Mouse (Mus musculus) kidney, adult 2 months (tissue): ENCODE results near the gene Lrrc36. TPM values are rescaled to one million over a fixed set of nuclear protein-coding genes. Genes with fewer than 3 reads are reported as not detected.

ENCODE experiments used
- DNase-seq: peaks from one replicate; pipeline ENCODE4 v3.0.0; 2021
- H3K27ac ChIP-seq: fragments of 200-500 bp; 2 replicates; pipeline ENCODE4 v1.5.1; 2012; ENCODE audit warnings: low read depth, low read length, control low read depth, inconsistent platforms; ENCODE audit not compliant: insufficient read depth
- H3K27me3 ChIP-seq: fragments of 200-500 bp; replicated peaks from 2 replicates; pipeline ENCODE4 v1.6.1; 2012; ENCODE audit warnings: mild to moderate bottlenecking, moderate library complexity, low read length, inconsistent platforms; ENCODE audit not compliant: control insufficient read depth, insufficient read depth
- H3K36me3 ChIP-seq: fragments of 200-500 bp; 2 replicates; pipeline ENCODE4 v1.6.1; 2012; ENCODE audit warnings: mild to moderate bottlenecking, moderate library complexity, low read length, inconsistent platforms; ENCODE audit not compliant: control insufficient read depth, insufficient read depth
- H3K4me1 ChIP-seq: fragments of 200-500 bp; 2 replicates; pipeline ENCODE4 v1.6.1; 2011; ENCODE audit warnings: low read length; ENCODE audit not compliant: control insufficient read depth, insufficient read depth
- H3K4me3 ChIP-seq: fragments of 200-500 bp; 2 replicates; pipeline ENCODE4 v1.5.1; 2011; ENCODE audit warnings: mild to moderate bottlenecking, low read depth, low read length, control low read depth; ENCODE audit not compliant: insufficient read depth
- CTCF ChIP-seq: fragments of 200-500 bp; conservative IDR thresholded peaks from 2 replicates; pipeline ENCODE4 v1.5.1; 2011; ENCODE audit warnings: low read depth, mild to moderate bottlenecking, control low read depth, low read length, moderate library complexity, mixed read lengths; ENCODE audit not compliant: insufficient read depth, insufficient read length
- POLR2A ChIP-seq: fragments of 200-500 bp; IDR thresholded peaks from one replicate; pipeline ENCODE4 v1.6.1; 2011; ENCODE audit warnings: low read depth, low read length, control low read depth
- WGBS: fragments of 180-500 bp; shearing (Covaris S2); methylation state at CpG from one replicate; pipeline ENCODE4 v1.1.7; 2018; 5-methylcytosine and 5-hydroxymethylcytosine counted together
- polyA plus RNA-seq: library from polyadenylated mRNA; depleted of rRNA; stranded (reverse); fragments of >200 nt; gene quantifications from 2 replicates; pipeline ENCODE4 v1.2.3, GENCODE M21; 2012

Gene Lrrc36
- polyA plus RNA-seq, 1 experiment, result 0.45 TPM

DNA sequence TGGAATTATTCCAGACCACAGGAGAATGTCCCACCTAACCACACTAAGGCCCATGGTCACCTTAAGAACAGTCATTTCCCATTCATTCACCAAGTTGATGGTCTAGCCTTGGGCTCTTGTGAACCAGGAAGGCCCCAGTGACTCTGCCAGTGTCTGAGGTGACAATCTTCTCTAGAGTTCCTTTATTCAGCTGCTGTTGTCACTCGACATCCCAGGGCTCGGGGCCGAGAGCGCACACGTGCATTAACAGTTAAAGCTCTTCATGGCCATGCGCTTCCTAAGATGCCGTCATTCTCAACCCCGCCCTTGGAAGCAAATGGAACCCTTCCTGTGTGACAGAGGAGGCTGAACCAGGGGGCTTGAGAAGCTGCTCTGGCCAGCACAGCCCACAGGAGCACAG lies 68.8 kb downstream of the Lrrc36 start:
- H3K27me3 ChIP-seq, result no peaks in the 10 kb centered on the region
- no peak overlapping the region for H3K4me3 ChIP-seq
- H3K36me3 ChIP-seq, result no peaks in the 10 kb centered on the region
- DNase-seq, result no peak
- H3K27ac ChIP-seq, result no peak overlapping the region
- TF ChIP-seq CTCF (no peak), POLR2A (no peak)
- WGBS, result 96% methylated on average over 8 of the region's 8 CpGs
- H3K4me1 ChIP-seq, result peaks cover 3% of the 10 kb centered on the region; the same call in 1 of the 2 replicates

DNA sequence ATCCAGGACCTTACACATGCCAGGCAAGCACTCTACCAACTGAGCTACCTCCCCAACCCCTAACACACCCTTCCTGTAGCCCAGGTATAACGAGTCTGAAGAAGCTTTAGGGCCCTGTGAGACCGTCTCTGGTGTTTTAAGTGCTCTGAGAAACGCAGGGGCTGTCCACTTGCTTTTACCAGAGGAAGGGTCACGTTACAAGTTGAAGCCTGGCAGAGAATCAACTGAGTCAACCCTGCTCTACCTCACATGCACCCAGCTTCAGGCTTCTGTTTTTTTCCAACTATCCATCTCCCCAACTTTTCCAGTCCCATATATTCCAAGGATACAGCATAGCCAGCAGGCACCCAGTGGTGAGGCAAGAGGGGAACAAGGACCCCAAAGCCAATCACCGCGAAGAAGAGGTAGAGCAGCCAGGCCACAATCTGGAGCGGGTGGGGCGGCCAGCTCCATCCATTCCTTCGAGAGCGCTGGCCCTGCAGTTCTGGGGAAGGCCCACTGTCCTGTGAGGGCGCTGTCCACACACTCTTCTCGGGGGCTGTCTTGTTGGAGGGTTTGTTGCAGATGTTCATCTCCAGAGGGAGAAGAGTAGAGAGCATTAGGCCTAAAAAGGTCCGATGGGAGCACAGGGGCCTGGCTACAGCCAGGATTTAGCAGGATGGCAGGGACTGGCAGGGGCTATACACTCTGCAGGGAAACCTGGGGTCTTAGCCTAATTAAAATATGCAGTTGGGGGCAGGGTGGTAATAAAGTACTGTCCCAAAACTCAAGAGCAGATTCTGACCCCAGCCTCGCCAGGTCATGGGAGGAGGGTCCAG lies 70.0 kb downstream of the Lrrc36 start:
- WGBS, result 64% methylated on average over 14 of the region's 14 CpGs
- Histone ChIP-seq H3K4me1 (peaks cover 3% of the 10 kb centered on the region; the same call in 1 of the 2 replicates), H3K27me3 (no peaks in the 10 kb centered on the region), H3K4me3 (no peak overlapping the region), H3K27ac (no peak overlapping the region), H3K36me3 (no peaks in the 10 kb centered on the region)
- TF ChIP-seq CTCF, result no peak; the same call in 1 of the 2 replicates
- TF ChIP-seq POLR2A, result no peak
- peak; percentile 25 for DNase-seq

DNA sequence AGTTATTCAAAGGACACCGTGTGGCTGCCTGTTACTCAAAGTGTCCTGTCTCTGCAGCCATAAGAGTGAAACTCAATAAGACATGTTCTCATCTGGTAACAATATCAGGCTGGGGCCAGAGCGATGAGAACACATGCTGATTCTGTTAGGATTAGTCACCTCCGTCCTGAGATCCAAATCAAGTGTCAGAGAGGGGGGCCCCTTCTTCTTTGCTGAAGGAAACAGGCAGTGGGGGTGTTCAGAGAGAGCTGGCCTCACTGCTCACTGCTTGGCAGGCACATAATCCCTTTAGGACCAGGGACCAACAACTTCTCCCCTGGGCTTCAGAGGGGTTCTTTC lies 70.6 kb downstream of the Lrrc36 start:
- H3K27ac ChIP-seq, result no peak overlapping the region

DNA sequence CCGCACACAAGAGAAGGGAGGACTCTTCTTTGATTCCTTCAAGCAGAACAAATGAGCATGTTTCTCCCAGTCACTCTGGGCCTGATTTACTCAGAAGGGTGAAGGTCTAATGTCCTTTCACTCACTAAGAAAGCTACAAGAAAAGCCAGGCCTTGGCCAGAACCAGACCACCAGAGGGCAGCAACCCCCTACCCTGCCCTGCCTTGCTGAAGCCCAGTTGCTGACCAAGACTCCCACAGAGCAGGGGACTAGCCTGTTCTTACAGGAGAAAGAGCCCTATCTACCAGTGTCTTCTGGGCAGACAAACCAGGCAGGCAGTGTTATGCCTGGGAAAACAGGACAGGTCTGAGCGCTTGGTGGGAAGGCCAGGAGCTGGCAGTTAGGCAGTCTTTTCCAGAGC lies 71.0 kb downstream of the Lrrc36 start:
- 38% methylated on average over 2 of the region's 2 CpGs for WGBS
- peak; percentile 88 for DNase-seq
- Histone ChIP-seq H3K4me3 (no peak overlapping the region), H3K27ac (no peak overlapping the region), H3K27me3 (no peaks in the 10 kb centered on the region), H3K4me1 (peaks cover 3% of the 10 kb centered on the region; the same call in 1 of the 2 replicates), H3K36me3 (no peaks in the 10 kb centered on the region)
- TF ChIP-seq POLR2A (no peak), CTCF (peak; percentile 66)

More for the DNA sequence above, 70.6 kb downstream of the Lrrc36 start:
- peaks cover 3% of the 10 kb centered on the region; the same call in 1 of the 2 replicates for H3K4me1 ChIP-seq
- no peaks in the 10 kb centered on the region for H3K27me3 ChIP-seq
- no peak overlapping the region for H3K4me3 ChIP-seq
- DNase-seq, result no peak
- WGBS, result 64% methylated on average over 3 of the region's 3 CpGs
- no peaks in the 10 kb centered on the region for H3K36me3 ChIP-seq
- TF ChIP-seq CTCF (no peak), POLR2A (no peak)

DNA sequence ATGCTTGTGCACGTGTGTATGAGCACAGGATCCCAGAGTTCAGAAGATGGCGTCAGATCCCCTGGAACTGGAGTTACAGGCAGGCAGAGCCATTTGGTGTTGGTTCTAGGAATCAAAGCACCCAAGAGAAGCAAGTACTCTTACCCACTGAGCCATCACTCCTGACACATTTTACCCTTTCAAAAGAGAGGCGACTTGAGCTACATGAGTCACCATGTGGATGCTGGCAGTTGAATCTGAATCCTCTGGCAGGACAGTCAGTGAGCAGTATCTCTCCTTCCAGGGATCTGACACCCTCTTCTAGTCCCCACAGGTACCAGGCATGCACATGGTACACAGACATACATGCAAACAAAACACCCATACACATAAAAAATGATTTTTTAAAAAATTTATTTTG lies 74.7 kb downstream of the Lrrc36 start:
- DNase-seq, result no peak
- Histone ChIP-seq H3K27me3 (no peaks in the 10 kb centered on the region), H3K4me1 (peaks cover 3% of the 10 kb centered on the region; the same call in 1 of the 2 replicates), H3K36me3 (no peaks in the 10 kb centered on the region), H3K27ac (no peak overlapping the region), H3K4me3 (no peak overlapping the region)
- 80% methylated on average over 3 of the region's 3 CpGs for WGBS
- no peak for TF ChIP-seq CTCF
- no peak for TF ChIP-seq POLR2A

DNA sequence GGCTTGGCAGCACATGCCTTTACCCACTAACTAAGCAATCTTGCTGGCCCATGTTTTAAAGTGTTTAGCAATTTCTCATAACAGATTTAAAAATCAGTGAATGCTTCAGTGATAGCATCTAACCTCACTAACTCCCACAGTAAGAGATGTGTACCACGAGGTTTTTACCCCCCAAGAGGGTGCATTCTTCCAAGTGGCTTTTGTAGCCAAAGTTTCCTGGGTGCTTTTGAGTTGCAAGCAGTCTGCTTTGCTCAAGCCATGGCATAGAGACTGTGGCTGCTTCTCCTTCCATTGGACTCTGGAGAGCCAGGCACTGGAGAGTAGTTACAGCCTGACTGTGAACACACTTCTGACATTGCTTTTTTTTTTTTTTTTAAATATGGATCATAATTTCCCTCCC lies 75.9 kb downstream of the Lrrc36 start:
- Histone ChIP-seq H3K4me3 (no peak overlapping the region), H3K27me3 (no peaks in the 10 kb centered on the region), H3K27ac (no peak overlapping the region), H3K36me3 (no peaks in the 10 kb centered on the region), H3K4me1 (0 out of 2 replicates have a peak, but pooled peaks cover 3% of the 10 kb centered on the region)
- WGBS, result 53% methylated on average over 1 of the region's 1 CpGs
- TF ChIP-seq POLR2A (no peak), CTCF (no peak)
- no peak for DNase-seq

DNA sequence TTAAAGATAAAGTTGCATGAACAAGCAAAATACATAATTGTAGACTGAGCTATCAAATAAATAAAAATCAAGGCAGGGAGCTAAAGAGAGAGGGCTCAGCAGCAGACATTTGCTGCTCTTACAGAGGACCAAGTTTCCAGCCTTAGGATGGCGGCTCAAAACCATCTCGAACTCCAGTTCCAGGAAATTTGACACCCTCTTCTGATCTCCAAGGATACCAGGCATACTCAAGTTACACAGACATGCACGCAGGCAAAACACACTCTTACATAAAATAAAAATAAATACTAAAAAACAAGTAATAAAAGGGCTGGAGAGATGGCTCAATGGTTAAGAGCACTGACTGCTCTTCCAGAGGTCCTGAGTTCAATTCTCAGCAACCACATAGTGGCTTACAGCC lies 80.1 kb downstream of the Lrrc36 start:
- H3K27me3 ChIP-seq, result no peaks in the 10 kb centered on the region
- TF ChIP-seq POLR2A (no peak), CTCF (no peak)
- no peak overlapping the region for H3K4me3 ChIP-seq
- H3K4me1 ChIP-seq, result peaks cover 9% of the 10 kb centered on the region
- H3K27ac ChIP-seq, result no peak overlapping the region
- no peak for DNase-seq
- no peaks in the 10 kb centered on the region for H3K36me3 ChIP-seq
- WGBS, result 45% methylated on average over 3 of the region's 3 CpGs
